Mouse (Mus musculus) forebrain, embryonic 16.5 days (tissue): ENCODE measurements around the gene Fam206a. TPM values are rescaled to one million over a fixed set of nuclear protein-coding genes. Genes with fewer than 3 reads are reported as not detected.

Experiments
- ATAC-seq: fragments of 200-750 bp; cut with Nextera tagmentation; 2 replicates; pipeline ENCODE4 v1.8.0; 2017; ENCODE audit warnings: mild to moderate bottlenecking, moderate library complexity
- H3K27ac ChIP-seq: fragments of 300-500 bp; sonication (generic); 2 replicates; pipeline ENCODE4 v1.5.1; 2014; ENCODE audit warnings: low read length, control low read depth
- H3K27me3 ChIP-seq: fragments of 300-500 bp; sonication (generic); replicated peaks from 2 replicates; pipeline ENCODE4 v1.6.1; 2014; ENCODE audit warnings: low read length; ENCODE audit not compliant: control insufficient read depth, insufficient read depth
- H3K36me3 ChIP-seq: fragments of 300-500 bp; sonication (generic); 2 replicates; pipeline ENCODE4 v1.6.1; 2014; ENCODE audit not compliant: control insufficient read depth, insufficient read depth
- H3K4me1 ChIP-seq: fragments of 300-500 bp; sonication (generic); replicated peaks from 2 replicates; pipeline ENCODE4 v1.6.1; 2014; ENCODE audit warnings: low read length; ENCODE audit not compliant: control insufficient read depth, insufficient read depth
- H3K4me2 ChIP-seq: fragments of 300-500 bp; sonication (generic); 2 replicates; pipeline ENCODE4 v1.6.1; 2014; ENCODE audit warnings: mild to moderate bottlenecking, low read length, control low read depth
- H3K4me3 ChIP-seq: fragments of 300-500 bp; sonication (generic); replicated peaks from 2 replicates; pipeline ENCODE4 v1.5.1; 2014; ENCODE audit warnings: mild to moderate bottlenecking, low read length, control low read depth
- H3K9ac ChIP-seq: fragments of 300-500 bp; sonication (generic); replicated peaks from 2 replicates; pipeline ENCODE4 v1.6.1; 2014; ENCODE audit warnings: low read depth, low read length, control low read depth
- H3K9me3 ChIP-seq: fragments of 300-500 bp; sonication (generic); 2 replicates; pipeline ENCODE4 v1.6.1; 2016; ENCODE audit warnings: low read length; ENCODE audit not compliant: control insufficient read depth
- WGBS: fragments of 180-500 bp; shearing (Covaris S2); extraction: QIAGEN DNeasy Blood & Tissue Kit; methylation state at CpG from one replicate; pipeline ENCODE4 v1.1.7; 2014; 5-methylcytosine and 5-hydroxymethylcytosine counted together
- polyA plus RNA-seq: library from polyadenylated mRNA; unstranded; fragments of >200 nt; fragmentation: Nextera tagmentation; extraction: Ambion mirVana; gene quantifications from 2 replicates; pipeline ENCODE4 v1.2.1, GENCODE M21; 2015

Fam206a gene
- 16.0 and 16.4 TPM in 2 replicates for polyA plus RNA-seq

GRCm38 (mm10) chr4:56801907-56802668, at the start of gene Fam206a, which contains the start of gene Elp1:
Fam206a (plus strand) TSS chr4:56802345.
Elp1 (minus strand) TSS chr4:56802331.
- H3K4me1 ChIP-seq: peaks cover 24% of the 10 kb centered on the region
- H3K4me2 ChIP-seq: peak within 1 kb of the TSS; percentile 94
- H3K27ac ChIP-seq: peak within 1 kb of the TSS; percentile 87
- H3K27me3 ChIP-seq: no peaks in the 10 kb centered on the region
- H3K4me3 ChIP-seq: peak within 1 kb of the TSS; percentile 89
- peak within 1 kb of the TSS; percentile 86 for H3K9ac ChIP-seq
- no peaks in the 10 kb centered on the region for H3K9me3 ChIP-seq
- peaks cover 25% of the 10 kb centered on the region for H3K36me3 ChIP-seq
- peak; percentile 97 for ATAC-seq
- WGBS: under 1% methylated on average over 72 of the region's 72 CpGs

DNA sequence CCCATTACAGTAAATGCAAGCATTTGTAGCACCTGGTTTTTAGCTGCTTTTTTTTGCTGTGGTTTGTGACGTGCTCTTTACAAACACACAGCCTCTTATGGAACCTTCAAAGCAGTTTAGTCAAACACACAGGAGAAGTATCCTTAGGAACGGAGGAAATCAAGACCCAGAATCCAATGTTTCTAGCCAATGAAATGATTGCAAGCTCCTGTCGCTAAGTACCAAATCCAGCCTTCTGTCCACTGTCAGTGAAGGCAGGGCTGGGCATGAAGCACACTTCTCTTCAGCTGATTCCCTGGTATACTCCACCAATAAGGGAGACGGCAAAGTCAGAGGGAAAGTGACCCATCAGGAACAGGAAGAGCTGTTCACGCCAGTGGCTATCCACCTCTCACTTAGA, 46.1 kb upstream of the Fam206a start:
- ATAC-seq: no peak
- no peak overlapping the region for H3K4me2 ChIP-seq
- H3K36me3 ChIP-seq: peaks cover 69% of the 10 kb centered on the region
- H3K27ac ChIP-seq: no peak overlapping the region
- 97% methylated on average over 5 of the region's 5 CpGs for WGBS
- H3K9ac ChIP-seq: no peak overlapping the region
- H3K4me3 ChIP-seq: no peak overlapping the region
- H3K9me3 ChIP-seq: no peaks in the 10 kb centered on the region
- H3K4me1 ChIP-seq: no peaks in the 10 kb centered on the region
- H3K27me3 ChIP-seq: no peaks in the 10 kb centered on the region

- H3K4me3 ChIP-seq: no peak overlapping the region
- H3K4me1 ChIP-seq: no peaks in the 10 kb centered on the region
- ATAC-seq: no peak
- H3K27ac ChIP-seq: no peak overlapping the region
- no peaks in the 10 kb centered on the region for H3K27me3 ChIP-seq
- WGBS: 96% methylated on average over 10 of the region's 10 CpGs
- no peaks in the 10 kb centered on the region for H3K9me3 ChIP-seq
- H3K36me3 ChIP-seq: peaks cover 60% of the 10 kb centered on the region
- H3K4me2 ChIP-seq: no peak overlapping the region
- no peak overlapping the region for H3K9ac ChIP-seq
Measured at GRCm38 (mm10) chr4:56756966-56757600, 45.1 kb upstream of the Fam206a start.

- Histone ChIP-seq H3K4me3 (no peak overlapping the region), H3K36me3 (peaks cover 60% of the 10 kb centered on the region), H3K27me3 (no peaks in the 10 kb centered on the region), H3K27ac (no peak overlapping the region), H3K4me2 (no peak overlapping the region), H3K9me3 (no peaks in the 10 kb centered on the region), H3K9ac (no peak overlapping the region), H3K4me1 (no peaks in the 10 kb centered on the region)
- WGBS: 100% methylated on average over 1 of the region's 1 CpGs
- no peak for ATAC-seq
Measured at GRCm38 (mm10) chr4:56757693-56758092, 44.5 kb upstream of the Fam206a start.

DNA sequence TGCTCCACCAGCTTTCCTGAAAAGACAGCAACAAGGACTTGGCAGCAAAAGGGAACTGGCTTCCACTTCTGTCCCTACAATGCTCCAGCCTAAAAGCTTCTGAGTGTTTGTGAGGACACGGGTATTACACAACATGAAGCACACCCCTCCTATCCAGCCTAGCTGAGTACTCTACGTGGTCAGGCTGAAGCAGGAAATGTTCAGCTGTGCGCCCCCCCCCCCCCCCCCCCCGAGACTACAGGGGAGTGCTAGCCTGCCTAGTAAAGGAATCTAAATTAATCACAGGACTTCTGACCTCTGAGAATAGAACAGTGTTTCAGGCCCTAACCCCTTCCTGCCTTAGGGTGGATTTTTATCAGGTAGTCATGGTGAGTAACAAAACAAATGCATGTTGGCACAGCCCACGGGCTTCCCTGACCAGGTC, 34.3 kb upstream of the Fam206a start:
- H3K9me3 ChIP-seq: no peaks in the 10 kb centered on the region
- H3K36me3 ChIP-seq: peaks cover 63% of the 10 kb centered on the region
- H3K27ac ChIP-seq: no peak overlapping the region
- H3K9ac ChIP-seq: no peak overlapping the region
- H3K4me1 ChIP-seq: no peaks in the 10 kb centered on the region
- no peak overlapping the region for H3K4me3 ChIP-seq
- 90% methylated on average over 4 of the region's 5 CpGs for WGBS
- no peak overlapping the region for H3K4me2 ChIP-seq
- no peaks in the 10 kb centered on the region for H3K27me3 ChIP-seq
- no peak for ATAC-seq

GRCm38 (mm10) chr4:56768913-56769312, 33.2 kb upstream of the Fam206a start:
- Histone ChIP-seq H3K27me3 (no peaks in the 10 kb centered on the region), H3K27ac (no peak overlapping the region), H3K9ac (no peak overlapping the region), H3K9me3 (no peaks in the 10 kb centered on the region), H3K4me1 (no peaks in the 10 kb centered on the region), H3K4me3 (no peak overlapping the region), H3K36me3 (peaks cover 72% of the 10 kb centered on the region), H3K4me2 (no peak overlapping the region)
- no peak for ATAC-seq
- WGBS: 90% methylated on average over 7 of the region's 7 CpGs

- 76% methylated on average over 1 of the region's 1 CpGs for WGBS
- H3K27ac ChIP-seq: no peak overlapping the region
- H3K27me3 ChIP-seq: no peaks in the 10 kb centered on the region
- H3K9ac ChIP-seq: no peak overlapping the region
- H3K36me3 ChIP-seq: peaks cover 70% of the 10 kb centered on the region
- no peaks in the 10 kb centered on the region for H3K4me1 ChIP-seq
- no peak overlapping the region for H3K4me3 ChIP-seq
- H3K4me2 ChIP-seq: no peak overlapping the region
- H3K9me3 ChIP-seq: no peaks in the 10 kb centered on the region
- no peak for ATAC-seq
Measured at GRCm38 (mm10) chr4:56771065-56771464, 31.1 kb upstream of the Fam206a start.

DNA sequence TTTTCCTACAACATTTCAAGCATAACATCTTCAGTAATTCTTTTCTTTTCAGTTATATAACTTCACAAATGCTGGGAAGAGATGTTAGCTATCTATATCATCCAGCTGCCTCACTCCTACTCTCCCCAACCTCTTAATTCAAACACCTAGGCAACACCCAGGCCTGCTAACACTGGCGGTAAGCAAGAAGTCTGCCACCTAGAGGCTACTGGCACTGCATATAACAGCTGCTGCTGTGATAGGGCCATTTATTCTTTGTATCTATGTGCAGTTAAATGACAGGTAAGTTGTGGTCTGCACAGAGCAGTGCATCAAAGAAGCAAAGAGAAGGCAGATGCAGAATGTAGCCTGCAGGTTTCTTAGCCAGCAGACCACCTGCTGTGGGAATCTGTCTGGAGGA, 10.8 kb upstream of the Fam206a start:
- Histone ChIP-seq H3K4me3 (no peak overlapping the region), H3K4me1 (no peaks in the 10 kb centered on the region), H3K27ac (no peak overlapping the region), H3K9ac (no peak overlapping the region), H3K36me3 (peaks cover 45% of the 10 kb centered on the region), H3K4me2 (no peak overlapping the region), H3K27me3 (no peaks in the 10 kb centered on the region), H3K9me3 (no peaks in the 10 kb centered on the region)
- ATAC-seq: no peak
- 36% methylated on average over 1 of the region's 1 CpGs for WGBS

- Histone ChIP-seq H3K9ac (peak overlapping the region; percentile 86), H3K27me3 (no peaks in the 10 kb centered on the region), H3K4me2 (peak overlapping the region; percentile 94), H3K4me3 (peak overlapping the region; percentile 89), H3K4me1 (peaks cover 24% of the 10 kb centered on the region), H3K27ac (peak overlapping the region; percentile 87), H3K9me3 (no peaks in the 10 kb centered on the region), H3K36me3 (peaks cover 19% of the 10 kb centered on the region)
- WGBS: under 1% methylated on average over 25 of the region's 25 CpGs
- no peak for ATAC-seq
Measured at GRCm38 (mm10) chr4:56802669-56803150, 565 bp downstream of the Fam206a start.
